In the genomic region with DNA sequence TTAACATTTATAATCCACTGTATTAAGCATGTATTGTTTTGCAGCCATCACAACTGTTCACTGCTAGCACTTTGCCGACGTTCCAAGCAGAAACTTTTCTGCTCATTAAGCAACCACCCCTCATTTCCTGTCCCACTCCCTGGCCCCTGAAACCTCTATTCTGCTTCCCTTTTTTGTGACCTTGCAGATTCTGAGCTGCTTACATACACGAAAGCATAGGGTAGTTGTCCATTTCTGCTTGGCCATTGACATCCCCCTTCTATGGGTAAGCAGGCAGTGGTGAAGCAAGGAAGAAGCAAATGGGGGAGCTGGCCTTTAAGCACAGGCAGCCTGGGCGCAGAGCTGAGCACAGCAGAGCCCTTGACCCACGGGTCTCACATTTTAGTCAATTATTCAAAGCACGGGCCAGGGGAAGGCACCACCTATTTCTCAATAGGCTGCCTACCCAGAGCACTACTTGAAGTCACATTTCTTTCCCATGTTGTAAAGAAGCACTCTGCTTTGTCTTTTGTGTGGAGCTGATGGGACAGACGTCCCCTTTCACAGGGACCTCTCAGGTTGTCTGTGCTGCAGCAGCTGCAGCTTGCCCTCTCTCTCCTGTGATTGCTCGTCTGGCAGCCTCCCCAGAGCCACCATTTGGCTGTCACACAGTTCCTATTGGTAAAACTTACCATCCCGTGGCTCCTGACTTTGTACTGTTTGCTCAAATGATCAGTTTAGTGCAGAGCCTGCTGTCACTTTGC, we compare ENCODE assay signal across 10 mouse cellular contexts. TPM values are rescaled to one million over a fixed set of nuclear protein-coding genes. Genes with fewer than 3 reads are reported as not detected.
A peak's percentile ranks its signal among the peaks of the same experiment; 100 is the strongest.
DNase-seq lines count a peak whose midpoint lies in the region; ATAC-seq lines count a peak whose summit lies in the region.
"Had no signal": no experiment of that assay in that cellular context is flagged by ENCODE, and none has a peak within 500 bp of the region (broad histone marks: within the 10 kb centered on the region; RNA-seq: fewer than 3 reads in every experiment).

No protein-coding gene starts in this region.

- WGBS in midbrain, embryonic 16.5 days, result 42% methylated on average over 9 of the region's 9 CpGs

- no peaks in the 10 kb centered on the region for H3K9me3 ChIP-seq in midbrain, embryonic 16.5 days (replicated peaks; ENCODE audit: control insufficient read depth, low read length, poor library complexity, severe bottlenecking)

- H3K27ac ChIP-seq in midbrain, embryonic 16.5 days (ENCODE audit: low read length), result no peak overlapping the region

- H3K4me2 ChIP-seq in midbrain, embryonic 16.5 days (ENCODE audit: low read length), result no peak overlapping the region

- H3K4me1 ChIP-seq in midbrain, embryonic 16.5 days (ENCODE audit: control insufficient read depth, insufficient read depth, low read length), result peaks cover 3% of the 10 kb centered on the region; the same call in 1 of the 2 replicates

- no peaks in the 10 kb centered on the region for H3K27me3 ChIP-seq in midbrain, embryonic 16.5 days (ENCODE audit: control insufficient read depth, insufficient read depth, low read depth, low read length)
- H3K27me3 ChIP-seq: Patski had no signal

- DNase-seq in kidney, adult 11 months, result peak; percentile 25
- no peak for DNase-seq in kidney, adult 9 months
- peak; percentile 19 for DNase-seq in adrenal gland, postnatal 10 days
- peak; percentile 18 to 39 for DNase-seq in kidney, postnatal 4 days
- no peak for DNase-seq in ovary, postnatal 10 days (ENCODE audit: low spot score)
- DNase-seq in gastrocnemius, adult 8-10 months (ENCODE audit: low spot score in 2 of 2), result no peak
- DNase-seq in heart, postnatal 4 days, result no peak

- ATAC-seq in midbrain, embryonic 16.5 days, result 0 out of 2 replicates have a peak, but pooled peaks have one; percentile 42
- ATAC-seq: Patski had no signal

- no peak overlapping the region for H3K4me3 ChIP-seq in midbrain, embryonic 16.5 days (ENCODE audit: low read depth, low read length)

- H3K36me3 ChIP-seq in midbrain, embryonic 16.5 days (ENCODE audit: control insufficient read depth, insufficient read depth, low read length), result no peaks in the 10 kb centered on the region

- H3K9ac ChIP-seq in midbrain, embryonic 16.5 days (ENCODE audit: low read depth, low read length), result no peak overlapping the region

RNA-seq across cellular contexts. Expression of a gene that starts 25.1 kb away (rescaled TPM):
- total RNA-seq in adrenal gland, postnatal 10 days (2021), result 1 to 10 TPM; 1.1 to 2.2 TPM
- 0.13 TPM in 1 of 2 replicates, not detected in the other for polyA plus RNA-seq in midbrain, embryonic 16.5 days (2015; fragmentation: Nextera tagmentation; extraction: Ambion mirVana)
- total RNA-seq in gastrocnemius, adult 8-10 months (2022), result 1 to 10 TPM in 2 of 4 experiments, under 1 TPM in 2; 0.32 to 2.0 (median 1.4) TPM
- total RNA-seq in heart, postnatal 4 days (2021), result under 1 TPM; 0.19 to 0.61 TPM
- total RNA-seq: layer of hippocampus, postnatal 36 days had no signal
- polyA plus RNA-seq: Patski had no signal

Comparison
In these comparisons a context has a peak if more than half of its experiments do, and no peak if none do; other contexts are left out.
1. DNase-seq: peak in kidney, adult 11 months (single experiment), adrenal gland, postnatal 10 days (single experiment) and kidney, postnatal 4 days (2 of 2); none in kidney, adult 9 months (single experiment), ovary, postnatal 10 days (single experiment), gastrocnemius, adult 8-10 months (0 of 2) and heart, postnatal 4 days (single experiment).